Mouse (Mus musculus): Measurements from ENCODE around the gene Olfr821. TPM values are rescaled to one million over a fixed set of nuclear protein-coding genes. Genes with fewer than 3 reads are reported as not detected.

Olfr821 gene
- not detected for polyA plus RNA-seq (2012; fragmentation: generic; extraction: Trizol)

DNA sequence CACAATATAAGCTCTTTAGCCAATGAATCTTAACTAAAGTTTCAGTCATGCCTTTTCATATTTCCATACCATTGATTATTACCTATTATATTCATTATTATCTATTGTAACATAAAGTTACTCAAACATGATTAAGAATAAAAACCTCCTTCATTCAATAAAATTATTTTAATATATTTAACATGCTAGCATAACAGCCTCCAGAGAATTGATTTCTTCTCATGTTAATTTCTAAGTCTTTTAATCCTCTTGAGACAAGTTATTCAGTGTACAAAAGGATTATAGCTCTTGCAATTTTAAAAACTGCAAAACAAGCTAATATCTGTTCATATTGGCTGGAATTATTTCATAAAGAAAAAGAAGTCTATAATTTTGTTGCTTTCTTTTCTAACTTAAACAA is at the start of gene Olfr821:
Gene Olfr821, plus strand, starts transcription at position 301 of the 400 bp plus-strand sequence.

DNA sequence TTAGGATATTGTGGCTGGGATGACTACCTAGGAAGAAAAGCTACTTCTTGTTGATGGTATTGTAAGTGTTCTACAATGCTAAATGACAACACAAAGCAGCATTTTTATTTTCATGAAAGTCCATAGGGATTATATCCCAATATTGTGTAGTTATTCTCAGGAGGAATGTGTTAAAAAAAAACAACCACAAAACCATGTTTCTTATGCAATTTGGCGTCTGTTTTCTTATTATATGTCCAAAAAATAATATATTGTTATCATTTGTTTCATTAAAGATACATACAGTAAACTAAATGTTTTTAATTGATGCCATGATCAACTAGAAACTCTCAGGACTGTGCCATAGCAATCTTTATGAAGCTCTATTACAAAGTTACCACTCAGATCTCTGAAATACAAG is 45.2 kb upstream of the Olfr821 start, which contains the start of gene Gm10310:
Gene Gm10310, minus strand, starts transcription at position 101 of the 400 bp plus-strand sequence.

DNA sequence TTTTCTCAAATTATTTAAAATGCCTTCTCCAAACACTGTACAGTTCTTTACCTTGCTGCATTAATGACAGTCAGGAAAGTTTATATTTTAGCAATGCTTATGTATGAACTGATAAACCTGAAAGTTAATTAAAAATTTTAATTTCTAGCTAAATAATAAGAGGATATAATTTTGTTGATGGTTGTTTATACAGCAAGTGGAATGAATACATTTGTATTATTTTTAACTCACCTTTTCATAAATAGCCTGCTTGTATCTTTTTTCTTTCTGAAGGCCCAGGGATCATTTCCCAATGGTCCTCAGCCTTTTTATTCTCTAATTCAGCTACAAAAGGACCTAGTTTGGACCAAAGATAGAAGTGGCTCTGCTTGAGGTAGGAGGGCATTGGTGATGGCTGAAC is 17.8 kb upstream of the Olfr821 start, which contains the start of gene Olfr820:
Gene Olfr820, plus strand, starts transcription at position 301 of the 400 bp plus-strand sequence.

DNA sequence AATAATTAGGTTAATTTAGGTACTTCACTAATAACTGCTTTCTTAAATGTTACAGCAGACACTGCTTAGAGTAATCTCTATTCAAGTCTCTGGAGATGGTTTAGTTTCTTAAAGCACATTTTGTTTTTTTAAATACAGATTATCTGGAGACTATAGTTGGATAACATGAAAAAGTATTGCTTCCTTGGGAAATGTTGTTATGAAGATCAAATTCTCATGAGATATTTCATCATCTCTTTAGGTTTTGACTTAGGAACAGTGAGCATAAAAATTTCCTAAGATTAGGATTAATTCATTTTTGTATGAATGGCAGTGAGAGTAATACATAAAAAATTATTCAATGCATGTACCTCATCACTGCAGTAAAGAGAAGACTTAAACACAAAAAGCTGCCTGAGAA is 40.8 kb downstream of the Olfr821 start, which contains the start of gene Olfr822:
Gene Olfr822, plus strand, starts transcription at position 301 of the 400 bp plus-strand sequence.

Other genes with a start within 250 kb of the Olfr821 start
- not detected for gene Olfr810, start 235.4 kb upstream of the Olfr821 start, polyA plus RNA-seq (2012; fragmentation: generic; extraction: Trizol)
- not detected for gene Olfr811, start 226.0 kb upstream of the Olfr821 start, polyA plus RNA-seq (2012; fragmentation: generic; extraction: Trizol)
- gene Olfr812, start 184.3 kb upstream of the Olfr821 start, polyA plus RNA-seq (2012; fragmentation: generic; extraction: Trizol), result not detected
- not detected for gene Olfr813, start 175.0 kb upstream of the Olfr821 start, polyA plus RNA-seq (2012; fragmentation: generic; extraction: Trizol)
- gene Olfr814, start 150.5 kb upstream of the Olfr821 start, polyA plus RNA-seq (2012; fragmentation: generic; extraction: Trizol), result not detected
- gene Olfr815, start 124.5 kb upstream of the Olfr821 start, polyA plus RNA-seq (2012; fragmentation: generic; extraction: Trizol), result not detected
- not detected for gene Olfr816, start 114.8 kb upstream of the Olfr821 start, polyA plus RNA-seq (2012; fragmentation: generic; extraction: Trizol)
- gene Olfr818, start 81.2 kb upstream of the Olfr821 start, polyA plus RNA-seq (2012; fragmentation: generic; extraction: Trizol), result not detected
- gene Olfr819, start 63.1 kb upstream of the Olfr821 start, polyA plus RNA-seq (2012; fragmentation: generic; extraction: Trizol), result not detected
- not detected for gene Olfr247, start 54.2 kb upstream of the Olfr821 start, polyA plus RNA-seq (2012; fragmentation: generic; extraction: Trizol)
- gene Gm10310, start 45.3 kb upstream of the Olfr821 start, polyA plus RNA-seq (2012; fragmentation: generic; extraction: Trizol), result not detected
- not detected for gene Olfr820, start 17.7 kb upstream of the Olfr821 start, polyA plus RNA-seq (2012; fragmentation: generic; extraction: Trizol)
- not detected for gene Olfr822, start 40.9 kb downstream of the Olfr821 start, polyA plus RNA-seq (2012; fragmentation: generic; extraction: Trizol)
- gene Olfr823, start 85.0 kb downstream of the Olfr821 start, polyA plus RNA-seq (2012; fragmentation: generic; extraction: Trizol), result not detected
- gene Olfr824, start 99.7 kb downstream of the Olfr821 start, polyA plus RNA-seq (2012; fragmentation: generic; extraction: Trizol), result not detected
- gene Olfr825, start 136.4 kb downstream of the Olfr821 start, polyA plus RNA-seq (2012; fragmentation: generic; extraction: Trizol), result not detected
- not detected for gene Olfr826, start 153.8 kb downstream of the Olfr821 start, polyA plus RNA-seq (2012; fragmentation: generic; extraction: Trizol)
- gene Olfr827, start 184.1 kb downstream of the Olfr821 start, polyA plus RNA-seq (2012; fragmentation: generic; extraction: Trizol), result not detected
- not detected for gene Neurod4, start 249.9 kb downstream of the Olfr821 start, polyA plus RNA-seq (2012; fragmentation: generic; extraction: Trizol)